Mouse (Mus musculus) naive thymus-derived CD4-positive, alpha-beta T cell, adult 2 months (primary cell): Measurements from ENCODE around the gene Gm10337.

Source experiments
- DNase-seq: peaks from one replicate; pipeline ENCODE4 v3.0.0-alpha.2; 2011; ENCODE audit warnings: low read depth

Gm10337 gene

DNA sequence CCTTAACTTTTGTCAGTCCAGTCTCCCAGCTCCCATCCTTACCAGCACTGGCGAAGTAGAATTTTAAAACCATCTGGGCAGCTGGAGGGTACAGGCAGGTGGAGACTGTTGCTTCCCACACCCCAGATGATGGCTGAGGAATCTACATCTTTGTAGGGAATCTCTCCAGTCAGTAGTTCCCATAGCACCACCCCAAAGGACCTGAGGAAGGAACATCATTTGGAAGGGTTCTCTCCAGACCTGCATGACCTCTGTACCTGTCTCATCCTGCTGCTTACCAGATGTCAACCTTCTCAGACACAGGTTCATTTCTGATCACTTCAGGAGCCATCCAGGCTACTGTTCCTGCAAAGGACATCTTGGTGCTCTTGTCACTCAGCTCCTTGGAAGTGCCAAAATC lies at the start of gene Gm10337:
Gm10337 (plus strand) TSS at position 276 of the 400 bp plus-strand sequence.
- no peak for DNase-seq

DNA sequence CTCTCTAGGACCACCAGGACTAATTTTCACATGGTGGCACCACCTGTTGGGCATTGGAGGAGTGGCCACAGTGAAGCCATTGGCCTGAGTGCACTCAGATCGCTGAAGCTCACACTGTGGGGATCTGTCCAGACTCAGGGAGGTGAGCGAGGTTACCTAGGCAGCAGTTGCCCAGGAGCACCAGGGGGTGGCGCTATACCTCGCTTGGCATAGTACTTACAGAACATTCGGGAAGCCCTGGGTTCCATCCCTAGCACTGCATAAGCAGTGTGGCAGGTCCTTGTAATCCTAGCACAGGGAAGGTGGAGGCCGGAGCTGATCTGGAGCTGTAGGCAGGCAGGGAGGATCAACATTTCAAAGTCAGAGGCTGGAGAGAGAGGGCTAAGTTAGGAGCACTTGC lies 47.5 kb upstream of the Gm10337 start:
- DNase-seq: peak; percentile 53

DNA sequence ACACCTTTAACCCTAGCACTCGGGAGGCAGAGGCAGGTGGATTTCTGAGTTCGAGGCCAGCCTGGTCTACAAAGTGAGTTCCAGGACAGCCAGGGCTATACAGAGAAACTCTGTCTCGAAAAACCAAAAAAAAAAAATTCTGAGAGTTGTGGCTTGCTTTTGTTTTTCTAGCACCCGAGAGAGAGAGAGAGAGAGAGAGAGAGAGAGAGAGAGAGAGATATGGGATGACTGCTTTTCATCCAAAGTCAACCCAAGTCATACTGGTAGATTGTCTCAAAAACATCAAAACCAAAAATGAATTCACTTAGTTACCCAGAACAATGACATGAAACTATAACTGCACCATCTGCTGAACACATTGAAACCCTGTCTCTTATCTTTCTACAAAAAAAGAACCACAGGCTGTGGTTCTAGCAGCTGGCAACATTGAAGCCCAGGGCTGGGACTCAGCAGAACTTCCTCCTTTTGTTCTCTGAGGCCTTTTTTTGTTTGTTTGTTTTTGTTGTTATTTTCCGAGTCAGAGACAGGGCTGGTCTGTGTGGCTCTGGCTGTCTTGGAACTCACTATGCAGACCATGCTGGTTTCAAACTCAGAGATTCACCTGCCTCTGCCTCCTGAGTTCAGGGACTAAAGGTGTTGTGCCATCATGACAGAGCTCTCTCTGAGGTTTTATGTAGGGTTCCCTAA lies 45.3 kb upstream of the Gm10337 start:
- DNase-seq: peak; percentile 73

DNA sequence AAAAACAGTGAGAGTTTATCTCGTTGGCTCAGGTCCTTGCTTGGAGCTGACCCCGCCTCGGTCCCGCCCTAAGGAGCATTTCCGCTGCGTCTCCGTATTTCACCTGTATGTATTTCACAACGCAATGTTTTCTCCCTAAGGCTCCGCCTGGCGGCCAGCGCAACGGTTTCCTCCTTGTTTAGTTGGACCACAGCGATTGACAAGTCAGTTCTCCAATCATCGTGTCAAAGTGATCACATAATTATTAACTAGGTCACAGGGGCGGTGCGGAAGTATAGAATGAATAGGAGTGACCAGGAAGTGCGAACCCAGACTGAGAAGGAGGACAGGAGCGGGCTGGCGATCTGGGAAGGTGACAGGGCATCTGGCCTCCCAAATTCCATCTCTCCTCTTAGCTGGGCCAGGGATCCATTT lies 44.6 kb upstream of the Gm10337 start, which contains the start of gene Prr13:
Prr13 (plus strand) TSS at position 125 of the 414 bp plus-strand sequence.
- DNase-seq: peak; percentile 93

DNA sequence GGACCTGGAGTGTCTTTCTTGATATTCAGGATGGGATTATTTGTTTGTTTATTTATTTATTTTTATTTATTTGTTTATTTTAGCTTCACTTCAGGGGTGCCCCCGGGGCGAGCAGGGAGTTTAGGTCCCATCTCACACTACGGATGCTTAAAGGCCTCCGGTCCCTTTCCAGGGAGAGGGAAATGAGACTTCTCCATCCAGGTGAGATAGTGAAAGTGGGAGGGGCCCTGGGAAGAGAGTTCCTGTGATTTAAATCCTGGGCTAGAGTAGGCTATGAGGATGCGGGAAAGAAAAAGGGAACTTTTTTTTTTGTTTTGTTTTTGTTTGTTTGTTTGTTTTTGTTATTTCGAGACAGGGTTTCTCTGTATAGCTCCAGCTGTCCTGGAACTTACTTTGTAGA lies 44.1 kb upstream of the Gm10337 start:
- no peak for DNase-seq

DNA sequence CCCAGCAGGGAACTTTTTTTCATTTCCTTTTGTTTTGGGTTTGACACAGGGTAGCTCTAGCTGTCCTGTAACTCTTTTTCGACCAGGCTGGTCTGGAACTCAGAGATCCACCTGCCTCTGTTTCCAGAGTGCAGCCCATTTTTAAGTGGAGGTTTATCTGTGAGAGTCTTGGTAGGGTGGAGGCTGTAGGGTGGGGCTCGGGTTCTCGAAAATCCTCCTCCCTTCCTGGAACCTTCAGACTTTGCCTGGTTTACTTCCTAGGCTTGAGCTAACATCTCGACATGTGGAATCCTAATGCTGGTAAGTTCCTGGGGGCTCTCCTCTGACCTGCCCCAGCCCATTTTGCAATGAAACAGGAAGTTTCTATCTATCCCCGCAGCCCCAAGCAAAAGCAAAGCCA lies 43.7 kb upstream of the Gm10337 start:
- DNase-seq: peak; percentile 27

DNA sequence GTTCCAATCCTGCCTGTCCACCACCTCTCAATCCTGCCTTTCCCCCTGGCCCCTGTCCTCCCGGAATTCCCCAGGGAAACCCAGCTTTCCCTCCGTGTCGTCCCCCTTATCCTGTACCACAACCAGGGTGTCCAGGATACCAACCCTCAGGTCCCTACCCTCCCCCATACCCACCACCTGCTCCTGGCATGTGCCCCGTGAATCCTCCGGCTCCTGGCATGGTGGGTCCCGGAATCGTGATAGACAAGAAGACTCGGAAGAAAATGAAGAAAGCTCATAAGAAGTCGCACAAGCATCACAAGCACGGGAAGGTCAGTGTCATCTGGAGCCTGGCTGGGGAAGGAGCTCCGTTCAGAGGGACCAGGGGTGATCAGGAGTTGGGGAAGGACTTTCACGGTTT lies 43.1 kb upstream of the Gm10337 start:
- DNase-seq: no peak

DNA sequence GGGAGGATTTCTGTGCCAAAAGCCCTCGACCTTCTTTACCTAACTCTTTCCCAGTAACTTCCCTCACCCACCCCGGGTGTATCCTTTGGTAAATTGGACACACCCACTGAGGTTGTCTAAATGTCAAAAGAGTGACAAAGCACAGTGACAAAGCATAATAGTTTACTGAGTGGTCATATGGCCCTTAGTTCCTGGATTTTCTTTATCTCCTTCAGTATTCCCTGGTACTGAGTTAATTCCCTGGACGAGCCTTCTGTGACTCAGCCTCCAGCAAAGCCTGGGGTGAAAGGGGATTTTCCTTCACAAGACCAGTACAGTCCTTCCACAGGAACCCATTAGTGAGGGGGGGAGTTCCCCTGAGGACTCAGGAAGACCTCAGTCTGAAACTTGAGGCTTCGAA lies 42.6 kb upstream of the Gm10337 start:
- no peak for DNase-seq

DNA sequence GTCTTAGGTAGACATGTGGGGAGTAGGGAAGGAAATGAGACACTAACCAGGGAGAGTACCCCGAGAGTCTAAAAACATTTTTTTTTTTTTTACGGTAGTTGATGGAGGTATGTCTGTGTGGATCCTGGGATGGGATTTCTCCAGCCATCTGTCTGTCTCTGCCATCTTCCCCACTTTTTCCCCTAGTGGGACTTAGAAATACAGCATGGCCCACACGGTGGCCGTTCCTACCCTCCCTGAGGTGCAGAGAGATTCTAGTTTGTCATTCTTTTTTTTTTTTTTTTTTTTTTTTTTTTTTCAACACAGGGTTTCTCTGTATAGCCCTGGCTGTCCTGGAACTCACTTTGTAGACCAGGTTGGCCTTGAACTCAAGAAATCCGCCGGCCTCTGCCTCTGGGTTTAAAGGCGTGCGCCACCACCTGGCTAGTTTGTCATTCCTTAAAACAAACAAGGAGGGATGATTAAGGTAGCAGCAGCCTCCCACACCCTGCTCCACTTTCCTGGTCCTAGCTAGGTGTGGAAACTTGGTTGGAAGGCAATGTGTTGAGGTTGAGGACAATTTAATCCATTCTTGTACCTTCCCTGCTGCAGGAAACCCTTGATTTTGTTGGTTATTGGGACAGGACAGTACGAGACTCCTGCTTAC lies 42.0 kb upstream of the Gm10337 start:
- DNase-seq: no peak

DNA sequence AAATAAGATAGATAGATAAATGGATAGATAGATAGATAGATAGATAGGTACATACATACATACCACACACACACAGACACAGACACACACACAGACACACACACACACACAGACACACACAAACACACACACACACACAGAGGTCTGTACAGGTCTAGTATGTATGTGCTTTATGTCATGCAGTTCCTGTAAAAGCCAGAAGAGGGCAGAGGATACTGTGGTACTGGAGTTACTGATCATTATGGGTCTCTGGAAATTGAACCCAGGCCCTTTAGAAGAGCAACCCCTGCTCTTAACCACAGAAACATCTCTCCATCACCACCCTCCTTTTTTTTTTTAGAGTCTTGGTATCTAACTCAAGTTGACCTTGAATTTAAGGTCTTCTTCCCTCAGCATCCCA lies 39.9 kb upstream of the Gm10337 start:
- peak; percentile 69 for DNase-seq

DNA sequence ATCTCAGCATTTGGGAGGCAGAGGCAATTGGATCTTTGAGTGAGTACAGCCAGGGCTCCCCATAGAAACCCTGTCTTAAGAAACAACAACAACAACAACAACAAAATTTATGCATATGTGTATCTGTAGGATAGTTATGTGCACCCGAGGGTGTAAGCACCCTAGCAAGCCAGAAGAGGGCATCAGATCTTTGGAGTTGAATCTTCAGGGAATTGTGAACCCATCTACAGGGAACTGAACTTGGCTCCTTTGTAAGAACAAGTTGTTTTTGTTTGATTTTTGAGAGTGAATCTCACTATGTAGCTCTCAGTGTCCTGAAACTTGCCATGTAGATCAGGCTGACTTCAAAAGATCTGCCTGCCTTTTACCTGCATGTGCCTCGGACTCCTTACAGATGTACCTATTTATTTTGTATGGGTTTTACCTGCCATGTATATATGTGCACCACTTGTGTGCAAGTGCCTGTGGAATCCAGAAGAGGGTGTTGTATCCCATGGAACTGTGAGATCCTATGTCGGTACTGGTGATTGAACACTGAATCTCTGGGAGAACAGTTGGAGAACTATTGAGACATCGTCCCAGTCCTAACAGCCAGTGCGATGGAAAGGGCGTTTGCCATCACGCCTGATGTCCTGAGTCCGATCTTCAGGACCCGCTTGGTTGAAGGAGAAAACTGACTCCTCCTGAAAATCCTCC lies 34.7 kb upstream of the Gm10337 start:
- no peak for DNase-seq

DNA sequence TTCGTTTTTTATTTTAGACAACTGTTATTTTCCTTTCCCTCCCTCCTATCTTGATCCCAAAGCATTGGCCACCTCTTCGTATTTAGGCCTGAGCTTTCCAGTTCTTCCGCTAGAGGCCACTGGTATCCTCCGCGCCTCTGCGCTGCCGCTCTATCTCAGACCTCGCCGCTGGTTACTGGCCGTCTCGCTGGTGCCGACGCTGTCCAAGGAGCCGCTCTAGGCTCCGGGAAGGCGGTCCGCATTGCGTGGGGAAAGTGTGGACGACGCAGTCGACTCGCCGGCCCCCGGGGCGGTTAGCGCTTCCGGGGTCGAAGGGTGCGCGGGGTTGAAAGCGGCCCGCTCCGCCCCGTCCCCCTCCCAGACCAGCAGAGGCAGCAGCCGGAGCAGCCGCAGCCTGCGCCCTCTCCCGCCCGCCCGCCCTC lies 33.3 kb upstream of the Gm10337 start, which contains the start of gene Pcbp2:
Pcbp2 (plus strand) TSS at position 357 of the 422 bp plus-strand sequence.
- peak; percentile 96 for DNase-seq

DNA sequence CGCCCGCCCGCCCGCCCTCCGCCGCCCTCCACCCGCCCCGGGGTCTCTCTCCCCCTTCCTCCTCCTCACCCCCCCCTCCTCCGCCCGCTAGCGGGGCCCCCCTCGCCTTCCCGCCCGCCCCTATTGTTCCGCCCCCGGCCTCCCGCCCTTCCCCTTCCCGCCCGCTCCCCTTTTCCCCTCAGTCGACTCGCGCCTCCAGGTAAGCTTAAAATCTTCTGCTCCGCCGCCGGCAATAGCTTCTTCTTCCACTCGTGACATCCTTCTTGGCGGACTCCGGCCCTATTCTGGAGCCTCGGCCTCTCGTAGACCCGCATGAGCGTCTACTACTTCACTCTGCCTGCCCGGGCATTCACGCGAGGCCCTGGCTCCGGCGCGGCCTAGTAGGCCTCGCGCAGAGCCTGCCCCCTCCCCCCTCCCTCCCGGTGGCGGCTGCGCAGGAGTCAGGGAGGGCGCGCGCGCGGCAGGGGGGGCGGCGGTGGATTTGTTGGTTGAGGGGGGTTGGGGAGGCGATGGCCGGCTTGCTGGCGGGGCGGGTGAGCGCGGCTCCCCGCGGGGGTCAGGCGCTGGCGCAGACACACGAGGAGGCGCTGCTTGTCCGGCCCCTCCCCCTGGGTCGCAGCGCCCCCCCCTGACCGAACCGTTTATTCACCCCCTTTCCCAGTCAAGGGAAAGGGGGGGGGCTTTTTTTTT lies 32.8 kb upstream of the Gm10337 start:
- DNase-seq: peak; percentile 90

DNA sequence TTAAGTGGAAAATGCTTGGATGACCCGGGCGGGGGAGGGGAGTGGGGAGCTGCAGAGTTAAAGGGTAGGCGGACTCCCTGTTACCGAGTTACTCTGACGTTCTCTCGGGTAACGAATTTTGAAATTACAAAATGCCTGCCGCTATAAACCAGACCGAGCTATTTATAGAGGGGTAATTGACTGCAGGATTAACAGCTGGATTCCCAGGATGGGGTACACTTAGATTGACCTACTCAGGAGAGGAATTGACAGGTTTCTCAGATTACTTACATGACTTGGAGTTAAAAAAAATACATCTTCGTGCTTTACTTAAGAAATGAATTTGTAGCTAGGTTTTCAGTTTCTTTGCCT lies 32.3 kb upstream of the Gm10337 start:
- no peak for DNase-seq

DNA sequence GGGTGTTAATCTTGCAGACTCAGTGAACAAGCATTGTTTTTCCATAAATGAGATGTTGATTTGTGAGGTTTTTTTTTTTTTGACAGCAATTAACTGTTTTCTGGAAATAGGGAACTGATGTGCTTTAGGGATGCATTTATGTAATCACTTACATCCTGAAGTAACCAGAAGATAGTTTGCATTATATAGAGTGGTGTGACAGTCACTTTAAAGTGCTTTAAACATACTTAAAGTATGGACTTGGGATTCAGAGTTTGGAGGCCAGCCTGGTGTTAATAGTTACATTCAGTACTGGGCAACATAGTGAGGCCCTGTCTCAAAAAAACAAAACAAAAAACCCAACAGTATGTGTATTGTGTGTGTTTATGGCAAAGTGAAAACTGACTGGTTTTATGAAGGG lies 31.8 kb upstream of the Gm10337 start:
- DNase-seq: no peak

DNA sequence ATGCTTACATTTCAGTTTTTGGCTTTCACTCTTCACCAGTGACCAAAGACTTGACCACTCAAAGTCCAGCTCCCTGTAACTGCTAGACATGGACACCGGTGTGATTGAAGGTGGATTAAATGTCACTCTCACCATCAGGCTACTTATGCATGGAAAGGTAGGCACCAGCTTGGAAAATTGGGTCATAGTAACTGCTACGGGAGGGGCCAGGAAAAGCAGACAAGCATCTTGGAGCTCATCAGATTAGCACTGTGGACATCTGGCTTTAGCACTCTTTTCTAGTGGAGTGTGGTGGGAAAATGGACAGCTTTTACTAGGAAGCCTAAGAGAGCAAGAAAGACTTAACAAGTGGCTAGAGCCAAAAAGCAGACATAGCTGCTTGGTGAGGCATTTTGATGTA lies 30.3 kb upstream of the Gm10337 start:
- no peak for DNase-seq

DNA sequence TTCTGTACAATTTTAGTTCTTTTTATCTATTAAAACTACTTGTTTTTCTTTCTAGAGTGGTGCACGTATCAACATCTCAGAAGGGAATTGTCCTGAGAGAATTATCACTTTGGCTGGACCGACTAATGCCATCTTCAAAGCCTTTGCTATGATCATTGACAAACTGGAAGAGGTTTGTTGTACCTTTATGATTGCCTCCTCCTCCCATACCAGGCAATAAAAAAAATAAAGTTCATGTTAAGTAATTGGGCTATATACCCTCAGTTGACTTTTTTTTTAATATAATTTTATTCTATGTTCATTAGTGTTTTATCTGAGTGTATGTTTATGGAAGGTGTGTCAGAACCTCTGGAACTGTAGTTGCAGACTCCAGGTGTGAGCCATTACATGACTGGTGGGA lies 29.0 kb upstream of the Gm10337 start:
- no peak for DNase-seq

DNA sequence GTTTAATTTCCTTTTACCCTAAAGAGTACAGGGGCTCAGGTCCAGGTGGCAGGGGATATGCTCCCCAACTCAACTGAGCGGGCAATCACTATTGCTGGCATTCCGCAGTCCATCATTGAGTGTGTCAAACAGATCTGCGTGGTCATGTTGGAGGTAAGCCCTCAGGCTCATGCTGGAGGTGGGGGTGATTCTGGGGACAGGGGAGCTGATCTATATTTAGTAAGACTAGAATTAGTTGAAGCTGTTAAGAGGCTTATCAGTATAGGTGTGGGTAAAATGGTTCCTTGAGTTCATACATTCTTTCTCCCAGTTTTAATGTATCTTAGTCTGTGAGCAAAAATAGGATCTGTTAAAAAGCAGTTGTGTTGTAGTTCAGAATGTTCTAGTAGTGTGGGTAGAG lies 20.4 kb upstream of the Gm10337 start:
- no peak for DNase-seq

DNA sequence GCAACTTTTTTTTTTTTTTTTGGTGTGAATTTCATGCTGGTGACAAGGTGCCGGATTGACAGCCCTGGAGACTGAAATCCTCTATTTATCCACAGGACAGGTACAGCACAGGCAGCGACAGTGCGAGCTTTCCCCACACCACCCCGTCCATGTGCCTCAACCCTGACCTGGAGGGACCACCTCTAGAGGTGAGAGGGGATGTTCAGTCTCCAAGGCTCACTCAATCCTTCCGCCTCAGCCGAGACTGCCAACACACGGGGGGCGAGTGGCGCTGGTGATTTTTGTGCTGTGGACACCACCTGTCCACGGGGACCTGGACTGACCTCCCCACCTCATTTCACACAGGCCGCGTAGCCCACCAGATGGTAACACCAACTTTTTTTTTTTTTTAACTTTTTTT lies 17.7 kb upstream of the Gm10337 start:
- DNase-seq: no peak

DNA sequence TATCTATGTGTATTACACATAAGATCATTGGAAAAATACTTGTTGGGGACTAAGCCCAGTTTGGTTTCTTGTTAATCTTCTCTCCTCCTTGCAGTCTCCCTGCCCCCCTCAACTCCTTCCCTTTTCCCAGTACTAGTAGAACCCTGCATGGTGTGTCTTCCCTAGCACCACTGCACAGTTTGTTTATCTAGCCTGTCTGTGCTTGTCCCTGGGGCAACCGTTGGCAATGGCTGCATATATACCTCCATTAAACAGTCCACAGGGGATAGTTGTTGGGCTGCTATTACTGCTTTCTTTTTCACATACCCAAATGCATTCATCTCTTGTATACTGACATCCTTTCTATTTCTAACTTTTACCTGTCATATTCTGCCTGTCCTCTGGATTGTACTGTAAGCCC lies 15.9 kb upstream of the Gm10337 start:
- no peak for DNase-seq

DNA sequence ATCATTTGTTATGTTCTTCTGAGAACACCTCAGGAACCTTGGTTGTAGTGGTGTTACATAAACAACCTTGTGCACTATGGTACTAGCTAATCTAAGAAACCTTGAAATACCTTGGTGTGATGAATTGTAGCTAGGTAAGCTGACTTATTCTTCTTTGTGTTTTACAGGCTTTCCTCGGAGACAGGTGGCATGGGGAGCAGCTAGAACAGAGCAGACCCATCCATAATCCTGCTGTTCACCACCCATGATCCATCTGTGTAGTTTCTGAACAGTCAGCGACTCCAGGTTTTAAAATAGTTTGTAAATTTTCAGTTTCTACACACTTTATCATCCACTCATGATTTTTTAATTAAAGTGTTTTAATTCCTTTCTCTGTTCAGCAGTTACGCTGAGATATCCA lies 5.2 kb upstream of the Gm10337 start:
- DNase-seq: no peak

DNA sequence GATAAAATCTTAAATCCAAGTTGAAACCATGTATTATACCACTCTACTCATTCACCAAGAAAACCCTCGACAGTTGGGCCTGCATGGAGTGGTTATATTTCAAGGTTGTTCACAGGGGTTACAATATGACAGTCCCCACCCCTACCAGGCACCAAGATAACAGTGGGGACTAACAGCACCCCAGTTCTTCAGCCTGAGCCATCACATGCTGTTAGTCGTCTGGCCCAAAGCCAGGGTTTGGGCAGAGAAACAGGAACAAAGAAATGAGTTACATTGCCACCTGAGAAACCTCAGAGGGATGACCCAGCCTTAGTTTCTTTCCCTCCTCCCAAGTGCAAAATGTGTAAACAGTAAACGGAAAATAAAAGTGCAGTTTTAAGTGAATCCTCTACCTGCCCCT lies 4.2 kb upstream of the Gm10337 start:
- DNase-seq: no peak

DNA sequence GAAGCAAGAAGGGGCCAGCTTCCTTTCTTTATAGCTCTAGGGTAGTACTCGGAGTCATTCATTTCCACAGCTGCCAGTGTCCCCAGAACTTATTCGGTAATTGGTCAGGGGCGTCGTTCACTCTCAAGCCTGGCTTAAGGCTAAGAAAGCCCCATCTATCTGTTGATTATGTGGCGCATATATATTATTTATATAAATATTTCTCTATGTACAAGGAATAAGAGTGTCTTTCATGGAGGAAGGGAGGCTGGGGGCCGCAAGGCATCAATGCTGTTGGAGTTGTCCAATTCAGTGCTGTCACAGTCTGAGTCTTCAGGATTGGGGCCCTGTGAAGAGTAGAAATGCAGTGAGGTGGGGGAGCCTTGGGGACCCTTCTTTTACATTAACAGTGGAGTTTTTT lies 3.7 kb upstream of the Gm10337 start:
- DNase-seq: no peak
